Mouse (Mus musculus) R1 (cell line): ENCODE data around the gene 1700011M02Rik.
"Not testable (repeated sequence)": the region's sequence is repeated elsewhere in the genome, so short reads cannot be mapped to it uniquely, and the experiment has no call there.

Experiments
- DNase-seq: peaks from one replicate; pipeline ENCODE4 v3.0.0-alpha.2; 2018; ENCODE audit warnings: low read depth, low spot score

The 1700011M02Rik gene

DNA sequence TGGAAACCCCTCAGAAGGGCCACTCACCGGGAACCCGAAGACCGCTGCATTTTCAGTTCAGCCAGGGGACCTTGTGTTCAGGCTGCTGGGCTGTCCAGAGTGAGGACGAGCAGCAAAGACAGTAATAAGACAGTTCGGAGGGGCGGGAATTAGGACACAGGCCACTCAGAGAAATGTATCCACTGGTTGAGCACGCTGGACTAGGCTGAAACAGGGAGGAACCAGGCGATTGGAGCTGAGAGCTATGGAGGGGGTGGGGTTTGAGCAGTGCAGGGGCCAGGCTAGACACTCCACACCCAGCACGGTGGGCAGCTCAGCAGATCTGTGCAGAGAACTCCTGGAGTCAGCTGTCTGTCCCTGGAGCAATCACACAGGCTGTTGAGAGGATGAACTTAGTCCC lies at the start of gene 1700011M02Rik, which contains the start of gene Dmrtc1a:
Gene 1700011M02Rik (plus strand): TSS at position 319 of the 400 bp plus-strand sequence.
Gene Dmrtc1a (minus strand): TSS at position 101 of the 400 bp plus-strand sequence.
- not testable (repeated sequence) for DNase-seq

DNA sequence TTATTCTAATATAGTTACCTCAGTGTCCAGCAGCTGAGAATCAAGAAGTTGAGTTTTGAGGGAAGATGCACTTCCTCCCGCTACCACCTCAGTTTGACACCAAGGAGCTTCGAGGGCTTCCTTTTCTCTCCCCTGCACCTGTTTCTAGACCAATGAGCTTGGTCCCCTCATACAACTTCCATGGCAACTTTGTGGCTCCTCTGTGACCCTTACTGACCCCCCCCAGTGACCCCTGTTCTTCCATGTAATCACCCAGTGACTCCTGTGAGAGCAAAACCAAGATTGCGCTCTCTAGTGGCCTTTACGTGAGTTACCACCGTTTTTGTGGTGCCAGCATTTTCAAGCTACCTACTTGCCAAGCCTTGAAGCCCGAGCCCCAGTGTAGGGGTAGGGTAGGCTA lies 40.8 kb upstream of the 1700011M02Rik start, which contains the start of gene 1700031F05Rik:
Gene 1700031F05Rik (minus strand): TSS at position 101 of the 400 bp plus-strand sequence.
- DNase-seq = peak; percentile 12

GRCm38 (mm10) chrX:102914823-102915222 lies 6.1 kb downstream of the 1700011M02Rik start:
- DNase-seq = not testable (repeated sequence)

- peak; percentile 10 for DNase-seq
These were observed 18.0 kb downstream of the 1700011M02Rik start for GRCm38 (mm10) chrX:102926707-102927106.

DNA sequence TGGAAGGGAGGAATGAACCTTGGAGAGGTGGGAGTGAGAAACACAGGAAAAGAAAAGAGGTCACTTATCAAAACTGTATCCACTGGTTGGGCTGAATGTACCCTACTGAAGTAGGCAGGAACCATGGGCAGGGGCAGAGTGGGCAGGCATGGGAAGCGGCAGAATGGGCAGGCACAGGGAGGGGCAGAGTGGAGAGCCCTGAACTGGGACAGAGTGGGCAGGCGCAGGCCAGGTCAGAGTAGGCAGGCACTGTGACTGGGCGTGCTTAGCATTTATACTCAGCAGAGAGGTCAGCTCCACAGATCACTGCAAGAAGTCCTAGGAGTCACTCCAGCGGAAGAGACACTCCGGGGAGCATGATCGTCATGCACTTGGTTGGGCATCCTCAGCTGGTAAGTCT lies 19.4 kb downstream of the 1700011M02Rik start, which contains the start of gene 1700018G05Rik:
Gene 1700018G05Rik (plus strand): TSS at position 301 of the 400 bp plus-strand sequence.
- not testable (repeated sequence) for DNase-seq

DNA sequence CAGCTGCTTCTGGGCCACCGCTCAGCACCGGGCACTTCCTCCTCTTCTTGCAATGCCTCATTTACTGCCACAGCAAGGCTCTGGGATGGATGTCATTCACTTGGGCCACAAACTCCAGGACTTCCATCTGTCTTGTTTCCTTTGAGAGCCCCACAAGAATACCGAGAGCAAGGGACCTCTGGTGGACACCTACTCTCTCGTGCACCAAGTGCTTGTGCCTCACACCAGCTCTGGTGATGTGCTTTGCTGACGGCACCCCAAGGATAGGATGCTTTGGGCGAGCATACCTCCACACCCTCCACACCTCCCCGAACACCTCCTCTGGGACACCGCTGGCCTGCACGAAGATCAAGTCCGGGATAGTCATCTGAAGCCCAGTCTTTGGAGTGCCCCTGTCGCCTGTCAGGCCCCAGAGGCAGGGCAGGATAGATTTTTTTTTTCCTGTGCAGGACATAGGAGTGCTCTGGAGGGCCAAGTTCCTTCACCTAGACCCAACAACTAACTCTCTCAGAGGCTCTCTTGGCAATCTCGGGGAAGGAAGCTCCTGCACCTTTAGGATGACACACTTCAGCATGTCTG lies 24.4 kb downstream of the 1700011M02Rik start:
- no peak for DNase-seq

DNA sequence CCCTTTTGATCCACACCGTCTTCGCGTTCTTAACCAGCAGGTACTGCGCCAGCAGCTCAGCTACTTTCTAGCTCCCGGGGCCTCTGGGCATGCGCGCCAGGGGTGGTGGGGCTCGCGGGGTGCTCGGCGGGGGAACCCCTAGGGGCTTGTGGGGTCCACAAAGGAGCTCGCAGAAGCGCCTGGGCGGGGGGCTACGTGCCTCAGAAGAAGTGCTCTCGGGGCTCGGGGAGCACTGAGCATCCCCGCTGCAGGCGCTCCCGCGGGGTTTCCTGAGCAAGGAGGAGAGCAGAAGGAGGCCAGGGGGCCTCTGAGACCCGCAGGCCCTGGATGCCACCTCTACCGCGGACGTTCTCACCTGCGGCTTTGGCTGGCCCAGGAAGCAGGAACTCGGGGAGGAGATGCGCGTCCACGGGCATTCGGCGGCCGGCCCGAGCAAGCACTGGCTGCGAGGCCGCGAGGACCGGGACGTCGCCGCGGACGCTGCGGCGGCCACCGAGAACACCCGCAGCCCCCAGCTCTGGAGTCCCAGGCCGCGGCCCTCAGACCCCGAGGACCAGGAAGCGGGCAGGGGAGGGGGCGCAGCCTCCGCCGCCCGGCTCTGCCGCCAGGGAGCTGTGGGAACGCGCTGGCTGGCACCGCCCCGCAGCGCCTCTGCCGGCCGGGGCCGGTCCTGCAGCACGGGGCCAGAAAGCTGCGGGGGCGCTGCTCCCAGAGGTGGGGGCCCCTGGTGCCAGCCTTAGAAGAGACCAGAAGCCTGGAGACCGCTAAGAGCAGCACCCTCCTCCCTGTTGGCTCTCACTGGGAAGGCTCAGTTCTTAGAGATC lies 25.1 kb downstream of the 1700011M02Rik start:
- peak; percentile 29 for DNase-seq

- no peak for DNase-seq
These were observed 25.7 kb downstream of the 1700011M02Rik start for GRCm38 (mm10) chrX:102934395-102934764.

GRCm38 (mm10) chrX:102936743-102937142 lies 28.0 kb downstream of the 1700011M02Rik start:
- DNase-seq = no peak

- DNase-seq = peak; percentile 22
These were observed 41.4 kb downstream of the 1700011M02Rik start for GRCm38 (mm10) chrX:102950136-102950535.

DNA sequence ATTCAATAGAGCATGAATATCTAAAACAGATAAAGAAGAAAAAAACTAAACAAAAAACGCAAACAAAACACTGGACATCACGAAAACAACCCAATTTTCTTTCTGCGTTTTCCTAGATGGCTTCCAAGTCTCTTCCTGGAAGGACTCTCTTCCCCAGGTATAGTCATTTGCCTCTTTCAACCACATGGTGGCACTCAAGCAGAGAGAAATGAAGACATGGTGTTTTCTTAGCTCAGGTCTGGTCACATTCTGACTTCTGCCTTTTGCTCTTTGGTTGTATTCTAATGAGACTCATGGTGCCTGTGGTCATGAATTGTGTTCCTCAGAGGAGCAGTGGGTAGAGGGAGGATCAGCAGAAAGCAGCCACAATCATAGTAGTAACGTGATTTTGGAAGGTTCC lies 50.2 kb downstream of the 1700011M02Rik start:
- peak; percentile 39 for DNase-seq
